Mouse (Mus musculus) brain, embryonic 14.5 days (tissue): Measurements from ENCODE around the gene Pdx1. TPM values are rescaled to one million over a fixed set of nuclear protein-coding genes. Genes with fewer than 3 reads are reported as not detected.

Experiments used
- DNase-seq: peaks from one replicate; pipeline ENCODE4 v3.0.0-alpha.2; 2011; ENCODE audit warnings: low read depth
- CTCF ChIP-seq: fragments of 200-500 bp; IDR thresholded peaks from 2 replicates; pipeline ENCODE4 v1.5.1; 2012; ENCODE audit warnings: inconsistent platforms, mild to moderate bottlenecking, moderate library complexity, borderline replicate concordance; ENCODE audit not compliant: insufficient read depth, insufficient read length; ENCODE audit errors: extremely low read depth
- POLR2A ChIP-seq: fragments of 200-500 bp; IDR thresholded peaks from 2 replicates; pipeline ENCODE4 v1.6.1; 2012; ENCODE audit warnings: mild to moderate bottlenecking, inconsistent platforms, borderline replicate concordance; ENCODE audit not compliant: poor library complexity, insufficient read depth, insufficient read length, severe bottlenecking; ENCODE audit errors: extremely low read depth
- polyA plus RNA-seq: library from polyadenylated mRNA; depleted of rRNA; stranded (reverse); fragments of >200 nt; gene quantifications from 2 replicates; pipeline ENCODE4 v1.2.3, GENCODE M21; 2012; rRNA removed

The Pdx1 gene
- not detected in 2 replicates for polyA plus RNA-seq

- no peak for DNase-seq
- no peak for TF ChIP-seq POLR2A
- no peak for TF ChIP-seq CTCF
These were observed at the start of gene Pdx1 for GRCm38 (mm10) chr5:147269926-147270672. TSS of gene Pdx1 (plus strand) at chr5:147269959.

- DNase-seq = peak; percentile 89
- TF ChIP-seq POLR2A = no peak
- TF ChIP-seq CTCF = peak; percentile 96
These were observed 42.2 kb upstream of the Pdx1 start for GRCm38 (mm10) chr5:147227354-147228112.

- TF ChIP-seq CTCF = no peak
- TF ChIP-seq POLR2A = no peak
- no peak for DNase-seq
These were observed 34.1 kb upstream of the Pdx1 start for GRCm38 (mm10) chr5:147235406-147236309.

- TF ChIP-seq POLR2A (no peak), CTCF (no peak)
- no peak for DNase-seq
These were observed 25.9 kb upstream of the Pdx1 start for GRCm38 (mm10) chr5:147243908-147244307.

GRCm38 (mm10) chr5:147260189-147260588, 9.6 kb upstream of the Pdx1 start:
- no peak for DNase-seq
- TF ChIP-seq CTCF = no peak
- no peak for TF ChIP-seq POLR2A

- DNase-seq = no peak
These were observed 9.0 kb upstream of the Pdx1 start for GRCm38 (mm10) chr5:147260778-147261177.

GRCm38 (mm10) chr5:147261899-147262541, 7.7 kb upstream of the Pdx1 start:
- TF ChIP-seq POLR2A = no peak
- TF ChIP-seq CTCF = no peak
- no peak for DNase-seq

More at GRCm38 (mm10) chr5:147260778-147261177, 9.0 kb upstream of the Pdx1 start:
- TF ChIP-seq CTCF (no peak), POLR2A (no peak)

- DNase-seq = no peak
- no peak for TF ChIP-seq POLR2A
- no peak for TF ChIP-seq CTCF
These were observed 5.8 kb upstream of the Pdx1 start for GRCm38 (mm10) chr5:147263945-147264344.

- no peak for TF ChIP-seq CTCF
- TF ChIP-seq POLR2A = no peak
These were observed 2.3 kb upstream of the Pdx1 start for GRCm38 (mm10) chr5:147267434-147267833.

GRCm38 (mm10) chr5:147268728-147269127, 1.0 kb upstream of the Pdx1 start:
- DNase-seq = no peak
- TF ChIP-seq POLR2A = no peak

More at GRCm38 (mm10) chr5:147267434-147267833, 2.3 kb upstream of the Pdx1 start:
- DNase-seq = no peak
